Mouse (Mus musculus) MEL-GATA-1-ER (cell line): ENCODE data around the gene 1700123O20Rik.

Experiments
- DNase-seq: peaks from one replicate; pipeline ENCODE4 v3.0.0-alpha.2; 2012; ENCODE audit warnings: low read depth; ENCODE audit errors: extremely low read depth

The 1700123O20Rik gene

DNA sequence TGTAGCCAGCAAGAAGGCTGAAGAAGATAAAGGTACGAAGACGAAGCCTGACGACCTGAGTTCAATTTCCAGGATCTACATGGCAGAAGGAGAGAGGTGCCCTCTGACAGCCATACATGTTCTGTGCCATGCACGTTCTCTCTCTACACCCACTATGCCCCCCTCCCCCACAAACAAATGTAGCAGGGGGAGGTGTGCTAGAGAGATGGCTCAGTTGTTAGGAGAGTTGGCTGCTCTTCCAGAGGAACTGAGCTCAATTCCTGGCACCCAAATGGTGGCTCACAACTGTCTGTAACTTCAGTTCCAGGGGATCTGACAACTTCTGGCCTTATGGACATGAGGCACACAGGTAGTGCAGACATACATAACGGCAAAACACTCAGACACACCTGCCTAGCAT is 9.7 kb upstream of the 1700123O20Rik start:
- DNase-seq, result no peak

DNA sequence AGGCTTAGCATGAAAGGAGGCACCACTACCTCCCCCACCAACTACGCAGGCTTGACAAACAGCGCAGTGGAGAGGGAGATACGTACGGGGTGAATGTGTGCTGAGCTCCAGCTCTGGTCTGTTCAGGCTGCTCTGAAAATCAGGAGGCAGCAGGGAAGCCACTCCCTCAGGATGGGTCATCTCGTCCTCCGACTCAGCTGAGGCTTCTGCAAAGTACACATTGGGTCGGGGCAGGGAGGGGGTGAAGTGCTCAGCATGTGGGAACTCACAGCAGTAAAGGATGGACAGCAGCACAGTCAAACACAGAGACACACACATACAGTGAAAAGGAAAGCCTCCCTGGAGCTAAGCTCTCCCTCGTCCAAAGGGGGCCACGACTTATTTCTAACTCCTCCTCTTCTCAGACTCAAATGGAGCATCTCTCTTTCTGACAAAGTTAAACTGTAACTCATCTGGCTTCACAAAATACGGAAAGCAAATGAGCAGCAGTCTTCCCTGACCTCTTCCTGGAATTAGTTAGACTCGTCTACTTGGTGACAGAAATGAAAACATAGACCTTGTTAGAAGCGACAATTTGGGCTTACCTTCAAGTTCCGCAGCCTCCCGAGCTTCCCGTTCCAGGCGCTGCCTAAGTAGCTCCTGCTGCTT is 7.2 kb upstream of the 1700123O20Rik start:
- DNase-seq, result no peak

DNA sequence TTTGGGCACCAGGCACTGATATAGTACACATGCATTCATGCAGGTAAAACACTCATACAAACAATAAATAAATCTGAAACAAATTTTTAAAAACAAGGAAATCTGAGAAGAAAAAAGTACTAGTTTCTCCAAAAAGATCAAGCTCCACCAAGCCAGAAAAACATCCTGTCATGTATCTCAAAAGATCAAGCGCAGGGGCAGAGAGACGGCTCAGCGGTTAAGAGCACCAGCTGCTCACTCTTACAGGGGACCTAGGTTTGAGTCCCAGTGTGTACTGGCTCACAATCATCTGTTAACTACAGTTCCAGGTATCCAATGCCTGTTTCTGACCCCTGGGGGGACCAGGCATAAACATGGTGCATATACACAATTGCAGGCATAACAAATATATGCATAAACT is 3.6 kb upstream of the 1700123O20Rik start:
- DNase-seq, result no peak

DNA sequence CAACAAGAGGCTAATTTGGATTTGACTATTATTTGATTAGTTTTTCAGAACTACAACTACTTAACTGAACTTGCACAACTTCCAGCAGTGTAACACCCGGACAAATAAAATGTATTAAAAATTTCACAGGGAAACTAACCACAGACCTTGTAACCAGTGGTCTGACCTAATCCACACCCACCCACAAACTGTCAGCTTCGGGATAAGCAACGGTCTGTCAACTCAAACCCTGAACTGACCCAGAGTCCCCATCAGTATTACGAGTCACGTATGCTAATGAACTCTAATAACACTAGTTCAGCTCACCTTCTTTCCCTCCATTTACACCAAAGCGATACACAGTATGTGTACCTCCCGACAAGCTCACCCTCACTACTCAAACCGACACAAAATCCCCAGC is 545 bp upstream of the 1700123O20Rik start:
- no peak for DNase-seq

DNA sequence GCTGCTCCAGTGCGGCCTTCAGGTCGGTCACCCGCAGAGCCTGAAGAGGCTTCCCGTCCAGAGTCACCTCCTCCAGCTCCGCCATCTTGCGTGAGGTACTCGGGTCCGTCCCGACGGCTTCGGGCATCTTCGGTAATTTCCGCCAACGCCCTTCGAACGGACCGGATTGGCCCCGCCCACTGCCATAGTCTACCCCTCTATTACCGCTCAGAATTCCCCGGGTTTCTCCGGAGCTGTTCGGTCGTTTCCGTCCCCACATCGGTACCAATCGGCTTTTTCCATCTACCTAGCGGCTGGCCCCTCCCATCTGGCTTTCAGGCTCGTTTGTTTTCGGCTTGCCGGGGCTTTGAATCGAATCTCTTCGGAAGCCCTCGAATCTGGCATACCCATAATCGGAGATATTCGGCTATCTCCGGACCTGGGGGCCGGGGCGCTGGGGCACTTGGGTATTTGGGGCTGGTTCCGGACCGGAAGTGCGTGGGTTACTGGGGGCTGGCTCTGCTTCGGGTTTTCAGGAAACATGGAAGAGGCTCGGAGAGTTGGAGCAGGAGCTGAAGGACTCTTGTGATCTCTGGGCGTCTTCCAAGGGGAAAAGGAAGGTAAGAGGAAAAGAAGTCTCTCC is 617 bp downstream of the 1700123O20Rik start, which contains the start of gene Acin1:
Acin1 (minus strand) TSS at position 410 of the 622 bp plus-strand sequence.
- peak; percentile 96 for DNase-seq

DNA sequence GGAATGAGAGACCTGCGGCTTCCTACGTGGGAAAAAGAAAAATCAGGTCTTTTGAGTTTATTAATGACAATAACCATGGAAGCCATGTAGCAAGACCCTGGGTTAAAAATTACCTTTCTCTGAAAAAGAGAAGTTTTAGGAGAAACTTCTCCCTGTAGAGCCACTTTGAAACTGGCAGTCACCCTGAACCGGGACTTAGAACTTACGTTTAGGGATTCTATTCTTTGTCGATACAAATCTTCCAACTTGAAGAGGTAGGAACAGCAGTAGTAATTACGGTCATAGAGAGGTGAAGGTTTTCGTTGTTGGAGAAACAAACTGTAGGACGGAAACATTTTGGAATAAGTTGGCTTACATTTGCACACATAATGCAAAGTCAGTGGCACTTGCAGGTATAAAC is 1.2 kb downstream of the 1700123O20Rik start:
- DNase-seq, result no peak

DNA sequence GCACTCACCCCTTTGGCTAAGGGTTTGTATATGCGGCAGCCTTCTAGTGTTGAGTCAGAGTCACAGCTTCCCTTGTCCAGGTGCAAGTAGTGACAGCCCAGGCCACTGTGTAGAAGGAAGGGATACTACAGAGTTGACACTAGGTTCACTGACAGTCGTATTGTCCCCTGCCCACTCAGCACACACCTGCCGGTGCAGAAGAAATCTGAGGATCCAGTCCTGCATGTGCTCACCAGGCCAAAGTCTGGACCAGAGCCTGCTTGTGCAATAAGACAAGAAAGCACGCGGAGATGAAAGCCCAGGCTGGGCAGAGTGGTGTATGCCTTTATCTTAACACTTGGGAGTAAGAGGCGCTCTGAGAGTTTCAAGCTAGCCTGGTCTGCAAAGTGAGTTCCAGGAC is 9.0 kb downstream of the 1700123O20Rik start:
- no peak for DNase-seq

DNA sequence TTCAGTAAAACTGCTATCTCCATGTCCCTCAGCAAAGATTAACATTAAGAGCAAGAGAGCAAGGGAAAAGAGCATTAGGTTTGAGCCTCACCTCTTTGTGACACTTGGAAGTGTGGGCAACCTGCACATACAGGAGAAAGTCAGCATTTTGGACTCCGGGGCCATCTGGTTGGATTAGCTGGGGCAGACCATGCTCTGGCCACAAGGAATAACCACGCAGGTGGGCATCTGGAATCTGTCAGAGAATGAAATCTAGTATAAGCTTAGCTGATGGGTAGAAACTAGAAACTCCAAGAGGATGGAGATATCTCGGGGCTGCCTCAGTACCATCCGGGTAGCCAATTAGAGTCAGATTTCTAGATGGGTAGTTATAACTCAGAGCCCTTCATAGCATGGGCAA is 10.7 kb downstream of the 1700123O20Rik start:
- no peak for DNase-seq

DNA sequence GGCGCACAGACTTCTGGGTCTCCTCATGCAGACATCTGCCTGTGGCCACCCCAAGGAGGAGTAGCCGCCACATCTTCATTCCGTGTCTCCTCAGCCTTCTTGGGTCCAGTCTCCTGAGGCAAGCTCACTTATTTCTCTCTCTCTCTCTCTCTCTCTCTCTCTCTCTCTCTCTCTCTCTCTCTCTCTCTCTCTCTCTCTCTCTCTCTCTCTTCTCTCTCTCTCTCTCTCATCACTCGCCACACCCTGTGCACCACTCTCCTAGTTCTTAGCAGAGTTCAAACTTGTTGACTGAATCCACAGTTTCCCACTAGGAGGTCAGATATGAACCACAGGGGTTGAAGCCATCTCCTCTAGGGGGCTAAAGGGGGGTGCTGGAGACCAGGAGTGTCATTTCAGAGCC is 12.7 kb downstream of the 1700123O20Rik start, which contains the start of gene Gm29776:
Gm29776 (minus strand) TSS at position 101 of the 400 bp plus-strand sequence.
- no peak for DNase-seq

DNA sequence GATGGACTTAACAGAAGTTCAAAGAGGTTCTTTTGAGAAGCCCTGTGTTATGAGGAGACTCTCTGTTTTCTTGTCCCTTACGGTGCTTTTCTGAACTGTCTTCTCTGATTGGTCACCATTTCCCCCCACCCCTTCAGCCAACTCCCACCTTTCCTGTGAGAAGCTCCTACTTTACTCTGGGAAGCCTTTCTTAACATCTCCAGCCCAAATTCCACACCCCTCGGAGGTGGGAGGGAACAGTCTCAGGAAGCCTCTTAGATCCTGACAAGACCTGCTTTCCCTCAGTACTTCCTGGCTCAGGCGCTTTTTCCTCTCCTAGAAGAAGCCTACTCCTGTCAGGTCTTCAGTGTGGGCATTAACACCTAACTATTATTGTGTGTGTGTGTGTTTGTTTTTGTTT is 13.6 kb downstream of the 1700123O20Rik start:
- no peak for DNase-seq

DNA sequence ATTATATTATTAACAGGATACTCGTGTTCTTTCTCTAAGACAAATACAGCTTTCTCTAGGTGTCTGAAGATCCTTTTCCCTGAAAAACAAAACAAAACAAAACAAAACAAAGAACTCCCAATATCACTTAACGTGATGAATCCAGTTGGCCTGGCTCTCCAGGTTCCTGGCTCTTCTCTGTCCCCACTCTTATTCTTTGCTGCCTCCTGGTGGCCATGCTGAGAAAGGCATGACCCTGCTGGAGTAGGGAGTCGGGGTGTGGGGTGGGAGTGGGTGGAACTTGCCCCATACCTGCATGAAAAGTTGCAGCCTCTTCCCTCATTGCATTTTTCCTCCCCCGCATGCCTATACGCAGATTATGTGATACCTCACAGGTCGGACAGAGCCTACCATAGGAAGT is 15.3 kb downstream of the 1700123O20Rik start:
- peak; percentile 43 for DNase-seq

DNA sequence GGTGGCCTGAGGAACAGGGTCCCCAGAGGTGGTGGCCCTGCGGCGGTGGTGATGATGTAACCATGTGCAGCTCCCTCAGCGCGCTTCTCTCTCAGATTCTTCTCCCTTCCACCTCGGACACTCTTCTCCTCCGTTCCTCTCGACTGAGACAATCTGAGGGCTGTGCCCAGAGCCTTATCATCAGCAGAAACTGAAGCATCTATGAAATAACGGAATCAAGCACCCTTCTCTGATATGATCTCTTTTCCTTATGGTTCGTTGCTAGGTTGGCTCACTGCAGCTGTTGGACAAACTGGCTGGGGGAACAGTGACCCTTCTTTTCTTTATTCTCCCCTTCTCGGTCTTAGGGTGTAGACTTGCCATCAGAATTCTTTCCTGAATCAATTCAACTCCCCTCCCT is 17.2 kb downstream of the 1700123O20Rik start:
- no peak for DNase-seq

DNA sequence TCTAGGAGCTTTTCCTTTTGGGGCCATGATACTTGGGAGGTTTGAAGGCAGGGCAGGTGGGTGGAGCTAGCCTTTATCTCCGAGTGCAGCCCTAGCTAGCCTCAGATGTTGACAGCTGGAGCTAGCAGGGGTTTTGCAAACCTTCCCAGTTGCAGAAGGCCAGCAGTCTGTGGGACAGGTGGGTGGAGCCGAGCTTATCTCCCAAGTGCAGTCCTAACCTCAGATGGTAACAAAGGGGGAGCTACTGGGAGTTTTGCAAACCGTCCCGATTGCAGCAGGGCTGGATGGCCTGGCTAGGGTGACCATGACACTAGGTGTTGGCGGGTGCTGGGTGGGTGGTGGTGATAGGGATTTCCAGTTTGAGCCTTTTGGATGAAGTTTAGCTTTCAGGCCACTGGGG is 19.8 kb downstream of the 1700123O20Rik start:
- peak; percentile 98 for DNase-seq

DNA sequence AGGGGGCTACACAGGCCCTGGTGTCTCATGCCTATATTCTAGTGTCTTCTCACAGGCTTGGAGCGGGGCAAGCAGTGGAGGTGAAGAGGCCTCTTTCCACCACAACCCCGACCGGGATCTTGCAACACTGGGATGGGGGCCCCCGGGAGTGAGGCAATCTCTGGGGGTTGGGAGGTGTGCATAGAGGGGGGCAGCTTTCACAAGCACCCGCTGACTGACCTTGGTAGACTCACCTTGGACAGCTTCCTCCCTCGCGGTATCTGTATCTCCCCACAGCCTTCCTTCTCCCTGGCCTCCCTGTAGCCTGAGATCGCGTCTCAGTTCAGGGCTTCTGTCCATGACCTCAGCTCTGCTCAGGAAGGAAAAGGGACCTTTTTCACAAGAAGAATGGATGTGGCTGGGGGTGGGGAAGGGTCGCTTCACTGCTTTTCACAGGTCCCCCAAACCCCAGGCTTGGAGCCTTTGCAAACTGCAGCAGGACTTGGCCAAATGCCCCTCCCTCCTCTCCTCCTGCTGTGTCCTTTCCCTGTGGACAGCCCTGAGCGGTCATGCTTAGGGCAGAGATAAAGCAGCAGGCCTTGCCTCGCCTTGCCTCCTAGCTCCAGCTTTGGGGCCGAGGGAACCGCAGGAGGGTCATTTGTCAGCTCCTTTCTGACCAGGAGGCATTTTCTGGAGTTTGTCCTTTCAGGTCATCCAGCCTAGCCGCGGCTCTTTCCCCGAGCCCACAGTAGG is 20.7 kb downstream of the 1700123O20Rik start:
- DNase-seq, result no peak

DNA sequence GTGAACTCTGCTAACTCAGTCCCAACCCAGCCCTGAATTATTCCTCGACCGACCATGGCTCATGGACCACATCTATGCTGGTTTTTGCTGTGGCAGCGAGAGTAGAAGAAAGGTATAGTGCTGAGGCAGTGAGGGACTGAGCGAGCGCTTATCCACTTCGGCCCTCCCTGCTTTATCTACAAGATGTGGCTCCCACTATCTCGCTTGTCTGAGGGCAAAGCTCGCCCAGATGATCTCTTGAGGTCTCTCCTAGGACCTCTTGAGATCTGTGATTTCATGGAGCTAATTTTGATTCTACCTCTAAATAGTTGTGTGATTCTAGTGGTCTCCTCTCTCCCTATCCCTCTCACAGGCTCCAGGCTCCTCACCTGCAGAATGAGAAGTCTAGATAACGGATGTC is 23.0 kb downstream of the 1700123O20Rik start:
- no peak for DNase-seq

DNA sequence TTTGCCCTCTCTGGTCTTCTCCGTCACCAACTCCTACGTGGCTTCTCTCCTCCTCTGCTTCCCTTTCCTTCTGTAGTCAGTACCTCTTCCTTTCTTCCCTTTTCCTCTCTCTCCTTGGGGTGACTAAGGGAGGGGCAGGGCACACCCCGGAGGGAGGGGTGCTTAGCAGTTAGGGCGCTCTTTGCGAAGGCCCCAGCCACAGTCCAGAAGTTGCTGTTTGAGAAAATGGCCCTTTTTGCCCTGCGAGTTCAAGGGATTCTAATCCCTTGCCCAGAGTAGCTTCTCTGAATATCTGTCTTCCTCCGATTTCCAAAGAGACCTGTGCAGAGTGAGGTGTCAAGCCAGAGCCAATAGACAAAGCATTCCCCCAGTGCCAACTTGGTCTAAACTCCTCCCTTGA is 26.1 kb downstream of the 1700123O20Rik start, which contains the start of gene Cebpe:
Cebpe (minus strand) TSS at position 101 of the 400 bp plus-strand sequence.
- no peak for DNase-seq

DNA sequence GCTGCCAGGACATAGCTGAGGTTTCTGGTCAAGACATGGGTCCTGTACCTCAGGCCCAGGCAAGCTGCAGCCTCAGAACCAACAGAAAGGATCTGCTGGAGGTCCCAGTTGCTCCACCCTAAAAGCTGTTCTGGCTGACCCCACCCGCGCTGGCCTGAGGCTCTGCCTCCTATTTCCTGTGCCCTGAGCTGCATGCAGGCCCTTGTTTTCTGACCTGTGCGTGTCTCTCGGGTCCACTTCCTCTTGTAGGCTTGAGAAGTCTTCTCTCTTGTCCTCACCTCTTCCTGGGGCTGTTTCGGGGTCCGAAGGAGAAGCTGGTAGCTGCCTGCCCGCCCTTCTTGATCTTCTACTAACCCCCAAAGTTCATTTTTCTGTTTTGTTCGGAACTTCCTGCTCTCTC is 26.8 kb downstream of the 1700123O20Rik start:
- no peak for DNase-seq

DNA sequence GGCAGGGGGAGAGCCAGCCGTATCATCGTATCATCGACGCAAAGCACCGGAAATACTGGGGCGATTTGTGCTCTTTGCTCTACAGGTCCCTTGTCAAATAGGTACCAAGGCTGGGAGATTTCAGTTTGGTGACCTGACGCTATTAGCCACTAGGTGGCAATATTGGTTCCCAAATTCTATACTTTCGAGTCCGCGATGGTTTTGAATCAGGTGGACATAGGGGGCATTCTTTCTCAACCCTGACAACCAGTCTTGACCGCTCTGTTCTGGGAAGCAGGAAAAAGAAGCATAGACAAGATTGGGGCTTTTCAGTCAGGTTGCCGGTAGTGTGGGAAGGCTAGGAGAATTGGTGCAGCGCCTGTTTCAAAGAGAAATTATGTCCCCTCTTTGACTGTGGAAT is 28.1 kb downstream of the 1700123O20Rik start:
- DNase-seq, result peak; percentile 82

DNA sequence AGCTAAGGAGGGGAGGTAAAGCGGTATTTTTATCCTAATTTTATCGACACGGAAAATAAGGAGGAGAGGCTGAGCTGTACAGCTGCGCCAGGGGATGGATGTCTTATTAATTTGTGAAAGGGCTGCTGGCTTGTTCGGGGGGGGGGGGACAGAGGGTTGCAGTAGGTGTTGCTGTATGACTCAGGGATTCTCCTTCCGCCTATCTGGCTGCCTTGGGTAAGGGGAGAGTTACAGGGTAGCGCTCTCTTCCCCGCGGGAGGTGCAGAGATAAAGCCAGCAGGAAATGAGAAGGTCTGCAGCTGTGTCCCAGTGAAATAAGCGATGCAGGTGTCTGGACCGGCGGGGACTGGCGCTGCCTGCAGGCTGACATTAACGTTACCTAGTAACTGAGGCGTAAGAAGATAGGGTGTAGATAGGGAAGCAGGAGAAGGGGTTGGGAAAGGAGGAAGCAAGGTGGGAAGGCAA is 28.6 kb downstream of the 1700123O20Rik start:
- peak; percentile 81 for DNase-seq

DNA sequence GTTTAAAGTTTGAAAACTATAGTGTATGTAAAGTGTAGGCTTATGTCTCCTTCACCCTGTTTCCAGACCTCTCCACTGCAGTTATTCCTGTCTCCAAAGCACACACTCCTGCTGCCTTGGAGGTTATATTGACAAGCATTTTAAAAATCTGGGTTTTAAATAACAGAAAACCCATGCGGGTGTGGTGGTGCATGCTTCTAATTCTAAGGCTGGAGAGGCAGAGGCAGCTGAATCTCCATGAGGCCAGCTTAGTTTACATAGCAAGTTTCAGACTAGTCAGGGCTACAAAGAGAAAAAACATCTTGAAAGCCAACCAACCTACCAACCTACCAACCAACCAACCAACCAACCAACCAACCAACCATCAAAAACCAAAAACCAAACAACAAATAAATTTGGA is 29.4 kb downstream of the 1700123O20Rik start:
- DNase-seq, result no peak

DNA sequence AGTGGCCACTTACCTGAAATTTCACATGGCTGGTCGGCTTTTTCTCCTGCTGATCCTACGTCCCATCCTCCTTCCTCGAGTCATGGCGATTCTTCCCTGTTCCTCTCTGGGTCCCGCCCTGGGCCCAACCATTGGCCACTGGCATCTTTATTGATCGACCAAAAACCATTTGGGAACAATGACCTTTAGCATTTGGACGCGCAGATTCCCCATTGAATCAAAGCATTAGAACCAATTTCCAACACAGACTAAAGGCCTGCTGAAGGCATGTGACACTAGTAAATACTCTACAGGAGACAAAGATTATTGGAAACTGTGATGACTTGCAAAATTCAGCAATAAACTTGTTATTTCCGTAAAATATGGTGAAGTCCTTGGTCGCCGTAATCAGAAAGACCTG is 34.0 kb downstream of the 1700123O20Rik start:
- no peak for DNase-seq

DNA sequence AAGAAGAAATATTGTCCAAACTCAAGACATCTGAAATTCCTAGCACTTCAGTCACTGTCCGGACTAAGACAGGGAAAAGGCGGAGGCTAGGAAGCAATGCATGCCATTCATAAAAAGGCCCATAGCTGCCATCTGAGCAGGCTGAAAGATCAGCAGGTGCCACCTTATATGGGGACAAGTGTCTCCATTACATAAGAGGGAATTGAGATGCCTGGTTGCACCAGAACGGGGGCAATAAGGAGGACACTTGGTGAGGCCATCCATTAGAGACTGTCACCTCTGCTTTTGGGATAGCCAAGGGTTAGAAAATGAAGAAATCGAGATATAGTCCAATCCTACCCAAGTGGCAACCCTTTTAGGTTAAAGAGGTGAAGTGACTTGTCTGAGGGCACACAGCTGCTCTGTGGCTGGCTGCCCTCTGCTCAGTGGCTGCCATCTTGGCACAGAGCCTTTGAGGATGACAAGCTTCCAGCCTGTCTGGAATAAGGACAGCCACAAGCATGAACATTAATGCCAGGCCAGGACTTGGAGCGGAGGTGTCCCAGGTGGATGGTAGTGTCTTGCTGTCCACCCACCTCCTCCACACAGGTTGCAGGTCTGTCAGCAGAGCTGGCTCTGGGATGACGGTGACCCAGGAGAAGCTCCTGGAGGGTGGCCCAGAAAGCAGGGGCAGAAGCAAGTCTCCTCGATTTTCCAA is 34.8 kb downstream of the 1700123O20Rik start:
- no peak for DNase-seq
